Mouse (Mus musculus) cerebellum, postnatal 10 days (tissue): ENCODE data around the gene Bglap3.
"Not testable (repeated sequence)": the region's sequence is repeated elsewhere in the genome, so short reads cannot be mapped to it uniquely, and the experiment has no call there.

Experiments used
- DNase-seq, 2 experiments: peaks; one replicate each; pipeline ENCODE4 v3.0.0; 2021; ENCODE audit warnings: mixed read lengths in 2 of 2

The Bglap3 gene

DNA sequence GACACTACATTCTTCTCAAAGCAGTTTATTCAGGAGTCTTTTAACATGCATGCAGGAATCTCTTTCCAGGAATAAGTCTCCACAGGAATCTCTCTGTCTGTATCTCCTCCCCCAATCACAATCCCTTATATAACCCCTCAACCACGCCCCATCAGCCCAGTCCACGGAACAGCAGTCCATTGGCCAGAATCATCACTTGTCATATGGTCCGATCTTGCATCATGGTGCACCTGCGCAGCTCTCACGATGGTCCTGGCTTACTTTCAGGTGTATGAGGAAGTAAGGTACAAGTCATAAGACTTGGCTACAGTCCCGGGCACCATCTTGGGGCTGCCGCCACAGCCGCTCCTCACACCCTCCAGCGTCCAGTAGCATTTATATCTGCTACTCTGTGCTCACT, at the start of gene Bglap3:
Gene Bglap3 (minus strand): TSS at position 101 of the 400 bp plus-strand sequence.
- DNase-seq, result not testable (repeated sequence)

DNA sequence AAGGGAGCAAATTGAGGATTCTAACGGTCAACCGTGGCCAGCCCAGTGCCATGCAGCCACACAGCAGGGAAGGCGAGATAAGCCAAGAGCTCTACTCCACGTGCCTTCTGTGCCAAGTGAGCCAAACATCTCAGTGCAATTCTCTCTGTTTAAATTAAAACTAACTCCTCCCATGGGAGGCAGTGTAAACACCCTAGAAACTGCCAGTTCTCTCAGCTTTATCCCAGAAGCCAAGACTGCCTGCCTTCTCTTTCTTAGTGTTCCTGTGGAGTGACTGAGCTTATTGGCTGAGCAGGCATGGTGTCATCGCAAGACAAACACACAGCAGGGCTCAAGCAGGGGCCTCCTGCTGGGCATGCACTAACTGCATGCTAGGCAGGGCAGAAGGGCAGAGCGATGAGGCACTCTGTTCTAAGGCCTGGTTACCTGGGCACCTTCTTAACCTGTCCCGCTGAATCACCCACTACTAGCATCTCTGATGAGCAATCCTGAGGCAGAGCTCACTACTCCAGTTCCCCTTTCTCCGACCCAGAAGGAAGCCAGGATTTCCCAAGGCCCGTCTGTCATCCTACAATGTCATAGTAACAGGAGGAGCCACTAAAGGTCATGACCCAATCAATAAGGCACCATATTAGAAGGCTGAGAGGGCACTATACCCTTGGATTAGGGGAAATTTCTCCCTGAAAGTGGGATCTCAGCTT, 49.6 kb upstream of the Bglap3 start:
- peak; percentile 76 to 81 for DNase-seq

DNA sequence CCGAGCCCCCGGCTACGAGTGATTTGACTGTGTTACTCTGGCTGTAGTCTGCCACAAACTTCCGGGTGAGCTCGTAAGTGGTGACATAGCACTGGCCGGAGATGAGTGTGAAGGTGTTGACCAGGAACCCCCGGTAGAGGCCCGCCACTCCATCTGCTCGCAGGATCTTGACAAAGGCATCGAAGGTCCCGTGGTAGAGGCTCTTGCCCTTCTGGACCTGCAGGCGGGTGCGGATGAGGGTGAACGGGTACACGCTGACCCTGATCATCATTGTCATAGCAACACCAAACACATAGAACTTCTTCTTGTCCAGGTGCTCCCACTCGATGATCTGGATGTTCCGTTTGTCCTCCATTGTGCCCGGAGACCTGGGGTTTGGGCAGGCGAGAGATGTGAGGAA, 48.2 kb upstream of the Bglap3 start:
- DNase-seq, result no peak

DNA sequence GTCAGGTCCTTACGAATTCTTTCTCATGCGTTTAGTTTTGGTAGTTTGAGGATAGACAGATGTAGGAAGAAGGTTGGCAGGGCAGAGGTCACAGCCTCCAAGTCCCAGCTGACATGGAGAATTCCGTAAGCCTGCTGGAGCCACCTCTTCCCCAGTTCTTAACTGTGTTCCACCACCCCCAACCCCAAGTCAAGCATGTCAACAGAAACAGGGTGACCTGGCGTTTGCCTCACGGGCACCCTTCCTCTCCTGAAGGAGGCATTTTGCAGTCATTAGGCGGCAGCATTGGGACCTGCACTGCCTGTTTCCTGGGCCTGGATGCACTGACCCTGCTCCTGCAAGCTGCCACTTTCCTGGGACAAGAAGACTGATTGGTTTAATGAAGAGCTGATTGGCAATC, 45.5 kb upstream of the Bglap3 start:
- no peak for DNase-seq

DNA sequence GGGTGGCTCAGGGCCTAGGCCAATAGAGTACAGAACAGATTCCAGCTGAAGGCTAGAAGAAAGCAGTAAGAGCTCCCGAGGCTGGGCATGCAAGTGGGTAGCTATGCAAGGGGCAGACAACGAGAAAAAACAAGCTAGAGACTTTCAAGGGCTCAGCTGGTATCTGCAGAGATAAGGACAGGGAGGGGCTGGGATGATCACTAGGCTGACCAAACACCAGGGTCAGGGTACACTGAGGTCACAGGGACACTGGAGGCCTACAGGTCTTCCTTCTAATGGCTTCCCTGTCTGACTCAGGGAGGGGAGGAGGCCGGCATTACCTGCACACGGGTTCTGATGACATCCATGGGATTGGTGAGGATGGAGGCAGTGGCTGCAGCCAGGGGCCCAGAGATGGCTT, 43.1 kb upstream of the Bglap3 start:
- DNase-seq, result no peak

DNA sequence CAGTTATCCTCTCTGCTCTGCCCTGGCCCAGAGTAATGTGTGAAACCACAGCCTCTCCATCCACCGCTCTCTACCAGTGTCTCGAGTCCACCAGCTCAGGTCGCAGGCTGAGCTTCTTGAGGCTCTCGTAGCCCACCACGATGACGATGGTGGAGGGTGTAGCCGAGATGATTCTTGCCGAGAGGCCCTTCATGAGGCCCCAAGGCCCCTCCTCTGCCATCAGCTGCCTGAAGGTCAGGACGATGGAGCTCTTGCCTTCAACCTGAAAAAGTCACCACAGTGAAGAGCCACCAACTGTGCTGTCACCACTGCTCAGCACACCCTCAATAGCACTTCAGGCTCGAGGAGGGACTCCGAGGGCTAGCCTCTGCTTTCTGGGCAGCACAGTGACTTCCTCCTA, 40.1 kb upstream of the Bglap3 start:
- DNase-seq, result no peak

DNA sequence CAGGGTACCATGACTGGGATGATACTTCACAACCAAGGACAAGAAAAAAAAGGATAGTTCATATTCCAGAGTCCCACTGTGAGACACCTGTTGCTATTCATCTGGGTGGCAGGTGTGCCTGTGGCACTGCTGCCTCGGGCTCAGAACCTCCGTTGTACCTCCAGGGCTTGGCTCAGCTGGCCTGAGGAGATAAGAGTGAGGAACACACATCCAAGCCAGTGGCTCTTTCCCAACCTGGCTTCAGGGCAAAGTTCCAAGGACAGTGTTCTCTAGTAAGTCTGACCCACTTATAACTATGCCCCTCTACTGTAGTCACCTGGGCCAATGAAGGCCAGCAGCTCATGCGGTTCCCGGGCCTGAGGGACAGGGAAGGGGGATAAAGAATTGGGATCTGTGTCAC, 39.1 kb upstream of the Bglap3 start:
- DNase-seq, result peak; percentile 33 to 40

DNA sequence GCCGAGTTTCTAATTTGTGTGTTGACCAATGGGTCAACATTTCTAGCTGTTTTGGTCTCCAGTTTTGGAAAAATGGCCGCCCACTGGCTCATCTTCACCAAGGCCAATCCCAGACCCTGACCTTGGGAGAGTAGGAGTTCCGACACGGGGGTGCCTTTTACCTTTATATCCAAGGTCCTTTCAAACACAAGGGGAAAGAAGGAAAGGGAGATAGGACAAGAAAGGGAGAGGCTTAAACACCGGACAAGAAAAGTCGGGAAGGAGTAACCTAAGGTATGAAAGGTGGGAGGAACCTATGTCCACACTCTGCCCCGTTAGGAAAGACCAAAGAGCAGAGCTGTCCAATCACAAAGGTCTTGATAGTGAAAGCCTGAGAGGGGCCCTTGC, 38.1 kb upstream of the Bglap3 start:
- DNase-seq, result peak in 1 of 2 experiments; percentile 34

DNA sequence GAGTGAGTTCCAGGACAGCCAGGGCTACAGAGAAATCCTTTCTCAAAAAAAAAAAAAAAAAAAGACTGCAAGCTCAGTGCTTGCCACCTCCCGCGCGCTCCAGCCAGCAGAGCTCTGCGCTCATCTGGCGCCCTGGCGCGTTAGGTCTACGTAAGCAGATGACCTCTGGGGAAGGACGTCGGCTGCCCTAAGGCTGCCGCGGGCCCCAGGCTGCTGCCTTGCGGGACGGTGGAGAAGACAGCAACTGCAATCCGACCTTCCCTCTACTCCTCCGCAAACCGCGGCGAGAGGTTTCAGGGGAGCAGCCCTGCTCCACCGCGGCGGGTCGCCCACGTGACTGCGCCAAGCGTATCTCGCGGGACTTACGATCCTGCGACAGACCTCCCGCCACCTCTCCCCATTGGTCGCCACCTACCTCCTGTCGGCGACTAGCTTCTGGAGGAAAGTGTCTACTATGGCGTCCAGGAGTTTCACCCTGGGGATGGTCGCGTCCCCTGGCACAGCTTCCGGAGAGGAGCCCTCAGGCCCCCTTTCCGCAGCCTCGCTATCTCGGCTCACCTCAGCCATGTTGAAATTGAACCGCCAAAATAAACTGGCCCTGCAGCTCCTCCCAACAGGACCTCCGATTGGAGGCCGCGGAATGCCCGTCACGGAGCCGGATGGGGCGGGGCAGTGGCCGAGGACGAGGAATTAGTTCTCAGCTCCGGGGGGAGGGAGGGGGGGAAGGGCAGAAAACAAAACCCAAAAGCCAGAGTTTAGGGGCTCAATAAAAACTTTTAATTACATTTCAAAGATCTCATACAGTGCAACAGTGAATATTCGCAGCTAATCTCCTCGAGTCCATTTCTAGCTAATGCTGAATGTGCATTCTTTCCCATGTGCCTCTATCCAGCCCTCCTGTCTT, 37.5 kb upstream of the Bglap3 start, which contains the start of gene Pmf1:
Gene Pmf1 (minus strand): TSS at position 591 of the 904 bp plus-strand sequence.
- peak; percentile 93 to 96 for DNase-seq

DNA sequence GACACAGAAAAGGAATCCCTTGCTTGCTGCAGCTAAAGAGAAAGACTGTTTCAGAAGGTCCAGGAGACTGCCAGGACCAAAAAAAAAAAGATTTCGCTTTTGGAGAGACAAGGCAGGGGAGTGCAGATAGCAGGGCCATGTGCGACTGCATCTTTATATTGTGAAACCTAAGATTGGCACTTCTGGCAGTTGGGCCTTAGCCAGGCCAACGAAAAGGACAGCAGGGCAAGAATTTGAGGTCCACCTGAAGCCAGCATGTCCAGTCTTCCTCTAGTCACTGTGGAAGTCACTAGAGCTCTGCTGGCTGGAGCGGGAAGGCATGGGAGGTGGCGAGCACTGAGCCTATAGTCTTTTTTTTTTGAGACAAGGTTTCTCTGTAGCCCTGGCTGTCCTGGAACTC, 36.4 kb upstream of the Bglap3 start:
- DNase-seq, result no peak

DNA sequence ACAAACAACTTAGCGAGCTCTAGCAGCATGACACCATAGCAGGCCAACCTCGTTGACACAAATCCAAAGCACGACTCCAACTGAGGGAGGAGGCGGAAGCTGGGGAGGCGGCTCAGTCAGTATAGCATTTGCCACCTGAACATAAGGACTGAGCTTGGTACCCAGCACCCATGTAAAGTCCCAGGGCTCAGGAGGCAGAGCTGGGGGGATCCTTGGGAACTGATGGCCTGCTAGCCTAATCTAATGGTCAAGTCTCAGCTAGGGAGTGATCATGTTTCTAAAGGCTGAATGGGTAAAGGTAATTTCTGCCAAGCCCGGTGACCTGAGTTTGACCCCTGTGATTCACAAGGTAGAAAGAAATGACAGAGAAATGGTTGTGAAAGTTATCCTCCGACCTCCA, 35.0 kb upstream of the Bglap3 start:
- DNase-seq, result peak in 1 of 2 experiments; percentile 32

DNA sequence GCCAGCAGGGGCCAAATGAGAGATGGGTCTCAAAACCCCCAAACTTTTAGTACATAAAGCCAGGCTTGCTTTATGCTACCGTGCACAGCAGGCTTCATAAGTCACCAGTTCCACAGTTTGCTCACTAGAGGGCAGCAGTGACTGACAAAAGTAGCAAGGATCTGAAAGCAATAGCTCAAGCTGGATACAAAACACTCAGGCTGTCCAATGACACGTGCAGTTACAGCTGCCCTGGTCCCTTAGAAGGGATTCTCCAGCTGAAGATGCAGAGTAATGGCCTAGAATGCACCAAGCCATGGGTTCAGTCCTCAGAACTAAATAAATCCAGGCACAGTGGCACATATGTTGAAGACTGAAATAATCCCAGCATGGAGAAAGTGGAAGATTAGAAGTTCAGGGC, 34.5 kb upstream of the Bglap3 start:
- peak; percentile 79 to 86 for DNase-seq

DNA sequence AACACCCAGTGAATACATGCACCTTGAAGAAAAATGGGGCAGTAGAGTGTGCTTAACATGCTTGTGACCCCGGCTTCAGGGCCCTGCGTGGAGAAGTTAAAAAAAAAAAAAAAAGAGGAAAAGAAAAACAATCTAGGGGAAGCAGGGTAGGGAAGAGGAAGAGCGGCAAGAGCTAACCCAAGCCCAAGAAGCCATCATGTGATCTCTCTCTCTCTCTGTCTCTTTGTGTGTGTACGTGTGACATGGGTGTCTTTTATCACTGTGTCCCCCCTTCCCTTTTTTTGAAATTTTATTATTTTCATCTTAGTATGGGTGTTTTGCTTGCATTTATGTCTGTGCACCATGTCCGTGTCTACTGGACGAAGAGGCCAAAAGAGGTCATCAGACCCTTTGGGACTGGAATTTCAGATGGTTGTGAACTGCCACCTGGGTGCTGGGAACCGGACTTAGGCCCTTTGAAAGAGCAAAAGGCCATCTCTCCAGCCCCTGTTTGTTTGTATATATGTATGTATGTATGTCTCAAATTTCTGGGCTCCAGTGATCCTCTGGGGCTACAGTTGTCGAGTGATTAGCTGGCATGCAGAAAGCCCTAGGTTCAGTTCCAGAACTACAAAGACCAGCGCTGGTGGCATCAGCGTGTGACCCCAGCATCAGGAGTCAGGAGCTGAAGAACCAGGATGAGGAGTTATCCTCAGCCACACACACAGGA, 31.1 kb upstream of the Bglap3 start:
- no peak for DNase-seq

DNA sequence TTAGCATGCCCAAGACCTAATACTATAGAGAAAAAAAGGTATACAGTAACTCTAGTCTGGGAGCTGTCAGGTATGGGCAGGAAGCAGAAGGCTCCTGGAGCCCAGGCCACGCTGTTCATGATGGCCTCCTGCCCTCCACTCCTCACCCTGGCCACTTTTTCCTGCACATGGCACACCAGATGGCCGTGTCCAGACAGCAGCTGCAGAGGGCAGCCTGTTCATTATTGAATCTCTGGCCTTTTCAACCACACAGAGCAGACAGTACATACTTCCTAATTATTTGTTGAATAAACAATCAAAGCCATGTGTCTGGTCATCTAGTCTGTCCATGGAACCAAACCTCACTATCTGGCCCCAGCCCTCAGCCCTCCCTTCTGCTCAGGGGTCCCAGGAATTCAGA, 26.1 kb upstream of the Bglap3 start:
- DNase-seq, result peak; percentile 85 to 86

DNA sequence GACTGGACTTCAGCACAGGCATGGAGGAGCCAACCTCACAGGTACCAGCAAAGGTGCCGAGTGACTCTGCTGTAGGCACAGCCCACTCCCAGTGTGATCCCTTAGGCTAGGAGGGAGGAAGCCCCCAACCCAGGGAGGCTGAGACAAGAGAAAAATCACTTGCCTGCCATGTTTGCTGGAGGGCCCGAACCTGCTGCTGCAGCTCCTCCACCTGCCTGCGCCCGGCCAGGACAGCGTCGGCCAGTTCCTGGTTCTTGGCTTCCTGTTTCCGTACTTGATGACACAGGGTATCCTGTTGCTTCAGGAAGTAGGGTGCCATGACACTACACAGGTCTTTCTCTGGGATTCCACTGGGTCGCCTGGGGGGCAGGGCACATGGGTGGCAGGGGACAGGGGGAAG, 23.2 kb upstream of the Bglap3 start:
- no peak for DNase-seq

DNA sequence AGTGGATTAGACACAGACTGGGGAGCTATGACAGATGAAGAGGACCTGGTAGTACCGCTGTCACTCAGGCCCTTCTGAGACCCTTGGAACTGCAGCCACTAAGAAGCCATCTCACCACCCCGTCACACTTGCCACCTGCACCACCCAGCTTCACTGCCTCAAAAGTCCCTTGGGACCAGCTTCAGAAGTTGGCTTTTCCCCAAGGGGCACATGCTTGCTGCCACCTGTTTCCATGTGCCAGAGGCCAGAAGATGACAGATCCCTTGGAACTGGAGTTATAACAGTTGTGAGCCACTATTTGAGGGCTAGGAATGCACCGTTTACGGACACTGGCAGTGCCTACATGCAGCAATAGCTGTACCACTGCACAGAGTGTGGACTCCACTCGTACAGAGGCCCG, 22.7 kb upstream of the Bglap3 start:
- peak; percentile 24 to 45 for DNase-seq

DNA sequence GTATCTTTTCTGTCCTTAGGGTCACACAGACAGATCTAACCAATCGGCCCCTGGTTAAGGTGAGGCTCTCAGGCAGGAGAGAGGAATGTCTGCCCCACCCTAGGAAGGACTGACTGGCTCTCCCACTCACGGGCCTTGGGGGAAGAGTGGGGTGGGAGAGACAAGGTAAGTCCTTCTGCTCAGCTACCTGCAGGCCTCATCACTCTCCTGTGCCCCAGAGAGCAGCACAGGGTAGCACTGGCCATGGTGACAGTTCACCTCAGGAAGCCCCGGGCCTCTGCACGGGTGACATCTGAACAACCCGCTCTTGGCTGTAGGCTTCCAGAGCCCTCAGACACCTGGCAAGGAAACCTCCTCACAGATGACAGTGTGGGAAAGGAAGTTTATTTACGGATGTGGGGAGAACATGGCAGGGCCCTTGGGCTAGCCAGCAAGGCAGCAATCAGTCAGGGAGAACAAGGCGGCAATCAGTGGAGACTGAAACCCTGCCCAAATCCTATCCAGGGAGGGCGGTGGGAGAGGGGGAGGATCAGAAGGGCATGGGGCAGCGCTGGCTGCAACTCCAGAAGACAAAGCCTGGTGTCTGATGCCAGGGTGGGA, 21.3 kb upstream of the Bglap3 start:
- DNase-seq, result peak; percentile 60 to 66

DNA sequence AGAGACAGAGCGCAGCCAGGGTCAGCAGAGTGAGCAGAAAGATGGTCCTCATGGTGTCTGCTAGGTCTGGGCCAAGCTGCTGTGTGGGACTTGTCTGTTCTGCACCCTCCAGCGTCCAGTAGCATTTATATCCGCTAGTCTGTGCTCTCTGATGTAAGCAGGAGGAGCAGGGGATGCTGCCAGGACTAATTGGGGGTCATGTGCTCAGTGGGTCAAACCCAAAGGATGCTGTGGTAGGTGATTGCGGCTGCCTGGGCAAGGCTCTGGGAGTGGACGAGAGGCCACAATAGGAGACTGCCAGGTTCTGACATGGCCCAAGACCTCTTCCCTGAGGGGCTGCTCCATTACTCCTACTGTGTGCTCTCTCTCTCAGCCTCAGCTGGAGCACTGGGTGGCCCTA, 11.8 kb upstream of the Bglap3 start, which contains the start of gene Bglap:
Gene Bglap (minus strand): TSS at position 101 of the 400 bp plus-strand sequence.
- no peak for DNase-seq

DNA sequence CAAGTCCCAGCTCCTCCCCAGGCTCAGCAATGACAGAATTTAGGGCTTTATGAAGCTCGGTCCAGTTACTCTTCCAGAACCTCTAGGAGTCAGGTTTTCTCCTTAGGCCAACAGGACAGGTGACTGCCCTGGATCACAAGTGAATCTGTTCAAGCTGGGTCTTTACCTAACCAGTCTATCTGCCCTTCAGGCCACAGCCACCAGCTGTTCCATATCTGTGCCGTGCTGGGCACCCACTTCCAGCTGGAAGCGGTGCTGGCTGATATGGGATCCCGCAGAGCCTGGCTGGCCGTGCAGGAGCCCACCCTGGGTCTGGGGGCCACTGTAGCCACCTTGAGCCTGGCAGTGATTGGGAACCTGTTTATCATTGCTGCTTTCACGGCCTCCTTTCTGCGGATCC, 9.8 kb upstream of the Bglap3 start:
- not testable (repeated sequence) for DNase-seq

DNA sequence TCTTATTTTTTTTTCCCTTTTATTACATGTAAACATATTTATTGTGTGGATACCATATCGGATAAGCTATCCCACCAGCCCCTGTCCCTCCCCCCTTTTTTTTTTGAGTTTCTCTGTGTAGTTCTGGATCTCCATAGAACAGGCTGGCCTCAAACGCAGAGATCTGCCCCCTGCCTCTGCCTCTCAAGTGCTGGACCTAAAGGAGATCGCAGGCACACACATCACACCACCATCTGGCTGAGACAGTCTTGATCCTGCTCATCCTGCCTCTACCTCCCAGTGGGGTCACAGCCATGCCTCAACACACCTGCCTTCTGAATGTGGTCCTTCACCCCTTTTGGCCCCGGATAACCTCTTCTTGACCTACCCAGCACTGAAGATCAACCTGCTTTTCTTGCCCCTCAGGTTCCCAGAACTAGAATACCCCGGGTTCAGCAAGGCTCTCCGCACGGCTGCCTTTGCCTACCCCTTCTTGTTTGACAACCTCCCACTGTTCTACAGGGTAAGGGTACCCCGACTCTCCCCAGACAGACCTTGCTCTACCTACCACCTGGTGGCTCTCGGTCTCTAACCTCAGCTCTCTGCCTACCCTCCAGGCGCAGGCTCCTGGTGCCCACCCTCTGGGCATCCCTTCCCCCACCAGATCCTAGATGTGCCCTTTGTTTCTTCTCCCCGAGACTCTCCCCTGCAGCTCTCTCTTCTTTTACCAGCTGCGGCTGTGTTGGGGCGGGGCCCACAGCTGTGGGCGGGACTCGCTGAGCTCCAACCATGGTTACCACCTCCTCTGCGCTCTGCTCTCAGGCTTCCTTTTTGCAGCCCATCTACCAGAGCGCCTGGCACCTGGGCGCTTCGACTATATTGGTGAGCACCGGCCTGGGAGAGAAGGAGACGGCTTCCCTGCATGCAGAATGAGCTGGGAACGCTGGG, 9.1 kb upstream of the Bglap3 start:
- DNase-seq, result peak in 1 of 2 experiments; percentile 20

DNA sequence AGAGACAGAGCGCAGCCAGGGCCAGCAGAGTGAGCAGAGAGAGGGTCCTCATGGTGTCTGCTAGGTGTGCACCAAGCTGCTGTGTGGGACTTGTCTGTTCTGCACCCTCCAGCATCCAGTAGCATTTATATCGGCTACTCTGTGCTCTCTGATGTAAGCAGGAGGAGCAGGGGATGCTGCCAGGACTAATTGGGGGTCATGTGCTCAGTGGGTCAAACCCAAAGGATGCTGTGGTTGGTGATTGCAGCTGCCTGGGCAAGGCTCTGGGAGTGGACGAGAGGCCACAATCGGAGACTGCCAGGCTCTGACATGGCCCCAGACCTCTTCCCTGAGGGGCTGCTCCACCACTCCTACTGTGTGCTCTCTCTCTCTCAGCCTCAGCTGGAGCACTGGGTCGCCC, 6.1 kb upstream of the Bglap3 start, which contains the start of gene Bglap2:
Gene Bglap2 (minus strand): TSS at position 101 of the 400 bp plus-strand sequence.
- DNase-seq, result not testable (repeated sequence)
